Mouse (Mus musculus) lung, adult 10 weeks (tissue): ENCODE results near the gene Smim8. TPM values are rescaled to one million over a fixed set of nuclear protein-coding genes. Genes with fewer than 3 reads are reported as not detected.

ENCODE experiments used
- polyA plus RNA-seq: library from polyadenylated mRNA; stranded (reverse); fragments of 350-450 nt; fragmentation: Illumina TruSeq; extraction: RNeasy Lipid Tissue Mini Kit (QIAGEN cat#74804); gene quantifications from one replicate; pipeline ENCODE4 v1.2.3, GENCODE M21; 2014; ENCODE audit warnings: low read depth, low replicate concordance; ENCODE audit not compliant: insufficient read depth

Smim8 gene
- polyA plus RNA-seq: 27.0 TPM

GRCm38 (mm10) chr4:34777677-34778527, at the start of gene Smim8:
TSS of gene Smim8 (minus strand) at chr4:34778423.

GRCm38 (mm10) chr4:34756163-34756562, 22.1 kb downstream of the Smim8 start, which contains the start of gene Gm136:
TSS of gene Gm136 (minus strand) at chr4:34756263.

GRCm38 (mm10) chr4:34729851-34730341, 48.3 kb downstream of the Smim8 start, which contains the start of gene Cfap206:
TSS of gene Cfap206 (minus strand) at chr4:34730206.

Other genes starting within 250 kb of the Smim8 start
- gene Akirin2, start 227.5 kb downstream of the Smim8 start, polyA plus RNA-seq: 48.9 TPM
- gene Orc3, start 163.5 kb downstream of the Smim8 start, polyA plus RNA-seq: 16.9 TPM
- gene Rars2, start 163.5 kb downstream of the Smim8 start, polyA plus RNA-seq: 12.7 TPM
- gene Slc35a1, start 91.0 kb downstream of the Smim8 start, polyA plus RNA-seq: 25.3 TPM
- 11.8 TPM for gene Cfap206, start 48.2 kb downstream of the Smim8 start, polyA plus RNA-seq
- gene Gm136, start 22.2 kb downstream of the Smim8 start, polyA plus RNA-seq: not detected
- 3.0 TPM for gene Zfp292, start 104.5 kb upstream of the Smim8 start, polyA plus RNA-seq
- gene Cga, start 115.4 kb upstream of the Smim8 start, polyA plus RNA-seq: not detected